Mouse (Mus musculus) myocyte (in vitro differentiated cells): ENCODE results near the gene Mettl5.

Source experiments
- E2F4 ChIP-seq: IDR thresholded peaks from one replicate; pipeline ENCODE4 v1.6.1; 2011; ENCODE audit warnings: mild to moderate bottlenecking, control low read depth, moderate library complexity; ENCODE audit not compliant: insufficient read depth
- MAX ChIP-seq: IDR thresholded peaks from one replicate; pipeline ENCODE4 v1.6.1; 2011; ENCODE audit warnings: low read depth, mild to moderate bottlenecking, control low read depth
- POLR2A ChIP-seq: IDR thresholded peaks from one replicate; pipeline ENCODE4 v1.6.1; 2011; ENCODE audit warnings: low read depth, mild to moderate bottlenecking, control low read depth, moderate library complexity; ENCODE audit not compliant: insufficient read length
- SRF ChIP-seq: IDR thresholded peaks from one replicate; pipeline ENCODE4 v1.6.1; 2011; ENCODE audit warnings: low read depth; ENCODE audit not compliant: control insufficient read depth, insufficient read length
- TCF12 ChIP-seq: IDR thresholded peaks from one replicate; pipeline ENCODE4 v1.6.1; 2011; ENCODE audit warnings: mild to moderate bottlenecking, control low read depth; ENCODE audit not compliant: poor library complexity, insufficient read depth, severe bottlenecking

- no peak for TF ChIP-seq SRF
- TF ChIP-seq E2F4 = no peak
- no peak for TF ChIP-seq POLR2A
- no peak for TF ChIP-seq TCF12
- TF ChIP-seq MAX = no peak
Observed at GRCm38 (mm10) chr2:69896224-69896581, 10.8 kb upstream of the Mettl5 start.
